Mouse (Mus musculus) testis, adult 2 months (tissue): ENCODE data around the gene Cubn. TPM values are rescaled to one million over a fixed set of nuclear protein-coding genes. Genes with fewer than 3 reads are reported as not detected.

Experiments
- H3K27ac ChIP-seq: fragments of 200-500 bp; 2 replicates; pipeline ENCODE4 v1.5.1; 2012; ENCODE audit warnings: low read depth, low read length; ENCODE audit not compliant: control insufficient read depth, insufficient read depth
- H3K27me3 ChIP-seq: fragments of 200-500 bp; 2 replicates; pipeline ENCODE4 v1.6.1; 2012; ENCODE audit warnings: mild to moderate bottlenecking, low read length, moderate library complexity; ENCODE audit not compliant: control insufficient read depth, insufficient read depth
- H3K36me3 ChIP-seq: fragments of 200-500 bp; 2 replicates; pipeline ENCODE4 v1.6.1; 2012; ENCODE audit warnings: mild to moderate bottlenecking, low read length; ENCODE audit not compliant: control insufficient read depth, insufficient read depth
- H3K4me1 ChIP-seq: fragments of 200-500 bp; 2 replicates; pipeline ENCODE4 v1.6.1; 2012; ENCODE audit warnings: low read length; ENCODE audit not compliant: control insufficient read depth, insufficient read depth
- H3K4me3 ChIP-seq: fragments of 200-500 bp; 2 replicates; pipeline ENCODE4 v1.5.1; 2012; ENCODE audit warnings: low read depth, mild to moderate bottlenecking, low read length, moderate library complexity, mixed read lengths; ENCODE audit not compliant: control insufficient read depth
- CTCF ChIP-seq: fragments of 200-500 bp; IDR thresholded peaks from 2 replicates; pipeline ENCODE4 v1.5.1; 2012; ENCODE audit warnings: low read depth, mild to moderate bottlenecking, inconsistent platforms, low read length, moderate library complexity; ENCODE audit not compliant: control insufficient read depth, insufficient read depth, insufficient replicate concordance
- POLR2A ChIP-seq: fragments of 200-500 bp; IDR thresholded peaks from 2 replicates; pipeline ENCODE4 v1.6.1; 2012; ENCODE audit warnings: low read depth, mild to moderate bottlenecking, inconsistent platforms, low read length, moderate library complexity; ENCODE audit not compliant: control insufficient read depth
- polyA plus RNA-seq: library from polyadenylated mRNA; depleted of rRNA; stranded (reverse); fragments of >200 nt; gene quantifications from 2 replicates; pipeline ENCODE4 v1.2.3, GENCODE M21; 2012

Gene Cubn
- polyA plus RNA-seq, 1 experiment: 0.96 TPM

GRCm38 (mm10) chr2:13480744-13481143, 10.9 kb downstream of the Cubn start:
- TF ChIP-seq POLR2A (no peak), CTCF (no peak)
- no peak overlapping the region for H3K4me3 ChIP-seq
- no peaks in the 10 kb centered on the region for H3K36me3 ChIP-seq
- H3K27ac ChIP-seq: no peak overlapping the region
- H3K27me3 ChIP-seq: no peaks in the 10 kb centered on the region
- no peaks in the 10 kb centered on the region for H3K4me1 ChIP-seq

- no peaks in the 10 kb centered on the region for H3K27me3 ChIP-seq
- no peaks in the 10 kb centered on the region for H3K4me1 ChIP-seq
- H3K36me3 ChIP-seq: no peaks in the 10 kb centered on the region
- no peak for TF ChIP-seq CTCF
- no peak for TF ChIP-seq POLR2A
- H3K4me3 ChIP-seq: no peak overlapping the region
- no peak overlapping the region for H3K27ac ChIP-seq
These were observed 12.4 kb downstream of the Cubn start for GRCm38 (mm10) chr2:13479165-13479564.

GRCm38 (mm10) chr2:13470108-13470507, 21.5 kb downstream of the Cubn start:
- H3K4me1 ChIP-seq: no peaks in the 10 kb centered on the region
- no peak overlapping the region for H3K27ac ChIP-seq
- no peaks in the 10 kb centered on the region for H3K27me3 ChIP-seq
- no peak overlapping the region for H3K4me3 ChIP-seq
- TF ChIP-seq POLR2A (no peak), CTCF (no peak)
- H3K36me3 ChIP-seq: no peaks in the 10 kb centered on the region

- Histone ChIP-seq H3K4me3 (no peak overlapping the region), H3K36me3 (no peaks in the 10 kb centered on the region)
- no peak for TF ChIP-seq CTCF
- no peak for TF ChIP-seq POLR2A
These were observed 22.0 kb downstream of the Cubn start for GRCm38 (mm10) chr2:13469641-13470040.

GRCm38 (mm10) chr2:13466685-13467084, 24.9 kb downstream of the Cubn start:
- H3K27ac ChIP-seq: no peak overlapping the region
- H3K4me3 ChIP-seq: no peak overlapping the region
- H3K27me3 ChIP-seq: no peaks in the 10 kb centered on the region
- no peaks in the 10 kb centered on the region for H3K36me3 ChIP-seq
- no peak for TF ChIP-seq POLR2A
- TF ChIP-seq CTCF: no peak
- H3K4me1 ChIP-seq: no peaks in the 10 kb centered on the region

More at GRCm38 (mm10) chr2:13469641-13470040, 22.0 kb downstream of the Cubn start:
- Histone ChIP-seq H3K27ac (no peak overlapping the region), H3K4me1 (no peaks in the 10 kb centered on the region), H3K27me3 (no peaks in the 10 kb centered on the region)

- no peaks in the 10 kb centered on the region for H3K4me1 ChIP-seq
- H3K36me3 ChIP-seq: no peaks in the 10 kb centered on the region
- H3K4me3 ChIP-seq: no peak overlapping the region
- no peak overlapping the region for H3K27ac ChIP-seq
- TF ChIP-seq POLR2A (no peak), CTCF (no peak)
- H3K27me3 ChIP-seq: no peaks in the 10 kb centered on the region
These were observed 33.5 kb downstream of the Cubn start for GRCm38 (mm10) chr2:13458088-13458487.

- TF ChIP-seq POLR2A: no peak
- TF ChIP-seq CTCF: no peak
These were observed 34.8 kb downstream of the Cubn start for GRCm38 (mm10) chr2:13456821-13457220.

More at GRCm38 (mm10) chr2:13456821-13457220, 34.8 kb downstream of the Cubn start:
- Histone ChIP-seq H3K4me1 (no peaks in the 10 kb centered on the region), H3K4me3 (no peak overlapping the region), H3K27me3 (no peaks in the 10 kb centered on the region), H3K27ac (no peak overlapping the region), H3K36me3 (no peaks in the 10 kb centered on the region)
